Mouse (Mus musculus): ENCODE measurements around the gene Lrrn1. TPM values are rescaled to one million over a fixed set of nuclear protein-coding genes. Genes with fewer than 3 reads are reported as not detected.

Lrrn1 gene
- polyA plus RNA-seq, 1 experiment from 2014 or later, result 0.16 TPM

- no peaks in the 10 kb centered on the region for H3K4me1 ChIP-seq (ENCODE audit: insufficient read depth)
- H3K36me3 ChIP-seq (replicated peaks; ENCODE audit: insufficient read depth, low read length), result no peaks in the 10 kb centered on the region
- no peak overlapping the region for H3K4me2 ChIP-seq (ENCODE audit: low read depth, low read length)
- H3K27me3 ChIP-seq (ENCODE audit: insufficient read depth, low read length), result no peaks in the 10 kb centered on the region
- ATAC-seq, result no peak
- H3K9me3 ChIP-seq (ENCODE audit: low read length), result peaks cover 2% of the 10 kb centered on the region; the same call in 1 of the 2 replicates
- no peak overlapping the region for H3K27ac ChIP-seq (ENCODE audit: low read depth)
- no peak for DNase-seq
- 68% methylated on average over 12 of the region's 12 CpGs for WGBS (ENCODE audit: insufficient replicate concordance)
- no peak for TF ChIP-seq CTCF (IDR thresholded peaks at IDR 0.05; ENCODE audit: low read depth)
- TF ChIP-seq EP300 (IDR thresholded peaks at IDR 0.05; ENCODE audit: low read depth), result no peak
- no peak overlapping the region for H3K9ac ChIP-seq (replicated peaks)
- no peak overlapping the region for H3K4me3 ChIP-seq (ENCODE audit: low read depth, low read length)
These were observed 37.5 kb downstream of the Lrrn1 start for GRCm38 (mm10) chr6:107566944-107567634.

GRCm38 (mm10) chr6:107574561-107574960 is 45.0 kb downstream of the Lrrn1 start:
- Histone ChIP-seq H3K4me2 (ENCODE audit: low read depth, low read length) (no peak overlapping the region), H3K27ac (ENCODE audit: low read depth) (no peak overlapping the region), H3K4me1 (ENCODE audit: insufficient read depth) (no peaks in the 10 kb centered on the region), H3K36me3 (replicated peaks; ENCODE audit: insufficient read depth, low read length) (no peaks in the 10 kb centered on the region), H3K9ac (replicated peaks) (no peak overlapping the region), H3K27me3 (ENCODE audit: insufficient read depth, low read length) (no peaks in the 10 kb centered on the region), H3K9me3 (ENCODE audit: low read length) (no peaks in the 10 kb centered on the region), H3K4me3 (ENCODE audit: low read depth, low read length) (no peak overlapping the region)
- no peak for TF ChIP-seq CTCF (IDR thresholded peaks at IDR 0.05; ENCODE audit: low read depth)
- TF ChIP-seq EP300 (IDR thresholded peaks at IDR 0.05; ENCODE audit: low read depth), result no peak
- DNase-seq (no peak), ATAC-seq (no peak)
- WGBS (ENCODE audit: insufficient replicate concordance), result 82% methylated on average over 3 of the region's 3 CpGs

GRCm38 (mm10) chr6:107575405-107575804 is 45.8 kb downstream of the Lrrn1 start:
- H3K4me1 ChIP-seq (ENCODE audit: insufficient read depth), result no peaks in the 10 kb centered on the region
- no peak overlapping the region for H3K4me3 ChIP-seq (ENCODE audit: low read depth, low read length)
- no peaks in the 10 kb centered on the region for H3K36me3 ChIP-seq (replicated peaks; ENCODE audit: insufficient read depth, low read length)
- no peak overlapping the region for H3K9ac ChIP-seq (replicated peaks)
- H3K9me3 ChIP-seq (ENCODE audit: low read length), result no peaks in the 10 kb centered on the region
- no peak overlapping the region for H3K4me2 ChIP-seq (ENCODE audit: low read depth, low read length)
- no peak overlapping the region for H3K27ac ChIP-seq (ENCODE audit: low read depth)
- no peaks in the 10 kb centered on the region for H3K27me3 ChIP-seq (ENCODE audit: insufficient read depth, low read length)
- DNase-seq (no peak), ATAC-seq (no peak)
- 60% methylated on average over 3 of the region's 3 CpGs for WGBS (ENCODE audit: insufficient replicate concordance)
- TF ChIP-seq EP300 (IDR thresholded peaks at IDR 0.05; ENCODE audit: low read depth) (no peak), CTCF (IDR thresholded peaks at IDR 0.05; ENCODE audit: low read depth) (no peak)

DNA sequence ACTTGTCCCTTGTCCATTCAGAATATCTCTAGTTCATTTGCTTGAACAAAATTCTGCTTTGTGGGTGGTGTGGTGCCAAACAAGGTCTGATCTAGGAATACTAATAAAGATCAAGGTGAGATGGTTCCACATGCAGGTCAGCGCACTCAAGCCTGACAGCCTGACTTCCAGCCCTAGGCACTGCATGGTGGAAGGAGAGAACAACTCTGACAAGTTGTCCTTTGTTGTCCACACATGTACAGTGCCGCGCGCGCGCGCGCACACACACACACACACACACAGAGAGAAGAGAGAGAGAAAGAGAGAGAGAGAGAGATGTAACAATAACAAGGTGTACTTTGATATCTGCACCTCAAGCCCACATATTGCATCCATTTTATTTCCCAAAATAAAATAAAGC is 47.7 kb downstream of the Lrrn1 start:
- H3K36me3 ChIP-seq (replicated peaks; ENCODE audit: insufficient read depth, low read length), result no peaks in the 10 kb centered on the region
- no peak overlapping the region for H3K27ac ChIP-seq (ENCODE audit: low read depth)
- whole genome bisulfite sequencing (ENCODE audit: insufficient replicate concordance), result 90% methylated on average over 8 of the region's 8 CpGs
- H3K9ac ChIP-seq (replicated peaks), result no peak overlapping the region
- ATAC-seq (no peak), DNase-seq (no peak)
- H3K27me3 ChIP-seq (ENCODE audit: insufficient read depth, low read length), result no peaks in the 10 kb centered on the region
- no peaks in the 10 kb centered on the region for H3K9me3 ChIP-seq (ENCODE audit: low read length)
- H3K4me3 ChIP-seq (ENCODE audit: low read depth, low read length), result no peak overlapping the region
- no peaks in the 10 kb centered on the region for H3K4me1 ChIP-seq (ENCODE audit: insufficient read depth)
- no peak for TF ChIP-seq EP300 (IDR thresholded peaks at IDR 0.05; ENCODE audit: low read depth)
- TF ChIP-seq CTCF (IDR thresholded peaks at IDR 0.05; ENCODE audit: low read depth), result no peak
- no peak overlapping the region for H3K4me2 ChIP-seq (ENCODE audit: low read depth, low read length)

DNA sequence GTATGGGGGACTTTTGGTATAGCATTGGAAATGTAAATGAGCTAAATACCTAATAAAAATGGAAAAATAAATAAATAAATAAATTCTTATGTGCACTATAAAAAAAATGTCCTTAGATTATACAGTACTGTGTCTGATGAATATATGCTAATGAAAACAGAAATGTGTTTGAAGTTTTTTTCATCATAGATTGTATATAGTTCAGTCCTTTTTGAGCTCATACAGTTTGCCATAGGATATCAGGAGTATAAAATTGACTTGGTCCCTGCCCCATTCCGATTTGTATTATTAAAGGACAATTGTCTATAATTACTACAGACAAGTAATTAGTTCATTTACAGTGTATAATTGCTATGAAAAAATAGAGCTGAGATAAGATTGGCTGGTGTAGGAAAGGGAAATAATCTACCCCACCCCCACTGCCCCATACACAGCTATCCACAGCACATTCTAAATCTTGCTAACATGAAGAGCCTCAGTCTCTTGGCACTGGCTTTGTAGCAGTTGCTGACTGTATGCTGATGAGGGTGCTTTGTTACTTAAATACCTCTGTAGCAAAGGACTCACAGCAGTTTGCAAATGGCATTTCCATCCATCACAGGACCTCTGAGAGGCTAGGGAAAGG is 54.3 kb downstream of the Lrrn1 start:
- 67% methylated on average over 1 of the region's 1 CpGs for WGBS (ENCODE audit: insufficient replicate concordance)

DNA sequence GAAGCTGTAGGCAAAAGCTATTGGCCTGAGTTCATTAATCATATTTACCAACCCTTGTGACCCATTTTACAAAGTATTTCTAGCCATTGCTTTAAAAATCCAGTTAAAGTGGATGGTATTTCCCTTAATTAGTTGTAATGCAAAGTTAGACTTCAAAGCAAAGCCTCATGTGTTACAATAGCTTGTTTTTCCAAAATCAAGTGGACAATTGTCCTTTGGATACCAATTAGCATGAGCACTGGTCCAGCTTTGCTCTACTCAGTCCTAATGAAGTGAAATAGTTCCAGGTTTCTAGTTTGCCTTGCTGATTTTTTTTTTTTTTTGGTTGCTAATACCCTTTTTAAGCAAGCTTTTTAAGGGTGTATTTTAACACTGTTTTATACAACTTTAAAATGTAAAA is 75.6 kb downstream of the Lrrn1 start:
- no peaks in the 10 kb centered on the region for H3K4me1 ChIP-seq (ENCODE audit: insufficient read depth)
- no peaks in the 10 kb centered on the region for H3K27me3 ChIP-seq (ENCODE audit: insufficient read depth, low read length)
- no peak overlapping the region for H3K9ac ChIP-seq (replicated peaks)
- H3K9me3 ChIP-seq (ENCODE audit: low read length), result no peaks in the 10 kb centered on the region
- no peak overlapping the region for H3K4me3 ChIP-seq (ENCODE audit: low read depth, low read length)
- H3K27ac ChIP-seq (ENCODE audit: low read depth), result no peak overlapping the region
- no peak for TF ChIP-seq EP300 (IDR thresholded peaks at IDR 0.05; ENCODE audit: low read depth)
- no peak for TF ChIP-seq CTCF (IDR thresholded peaks at IDR 0.05; ENCODE audit: low read depth)
- no peaks in the 10 kb centered on the region for H3K36me3 ChIP-seq (replicated peaks; ENCODE audit: insufficient read depth, low read length)
- H3K4me2 ChIP-seq (ENCODE audit: low read depth, low read length), result no peak overlapping the region
- ATAC-seq (no peak), DNase-seq (no peak)

More for the DNA sequence above, 54.3 kb downstream of the Lrrn1 start:
- Histone ChIP-seq H3K36me3 (replicated peaks; ENCODE audit: insufficient read depth, low read length) (no peaks in the 10 kb centered on the region), H3K4me2 (ENCODE audit: low read depth, low read length) (no peak overlapping the region), H3K4me1 (ENCODE audit: insufficient read depth) (no peaks in the 10 kb centered on the region), H3K9ac (replicated peaks) (no peak overlapping the region), H3K9me3 (ENCODE audit: low read length) (no peaks in the 10 kb centered on the region), H3K27me3 (ENCODE audit: insufficient read depth, low read length) (no peaks in the 10 kb centered on the region), H3K4me3 (ENCODE audit: low read depth, low read length) (no peak overlapping the region), H3K27ac (ENCODE audit: low read depth) (no peak overlapping the region)
- ATAC-seq, result no peak
- DNase-seq, result no peak
- TF ChIP-seq CTCF (IDR thresholded peaks at IDR 0.05; ENCODE audit: low read depth) (no peak), EP300 (IDR thresholded peaks at IDR 0.05; ENCODE audit: low read depth) (no peak)

Measured in liver, postnatal 0 days (tissue).